Mouse (Mus musculus) left cerebral cortex, adult 9 months (tissue): Measurements from ENCODE around the gene Guca2a.

Experiments used
- DNase-seq, 2 experiments: peaks; one replicate each; pipeline ENCODE4 v3.0.0; 2022; ENCODE audit warnings: low spot score in 2 of 2

Gene Guca2a

DNA sequence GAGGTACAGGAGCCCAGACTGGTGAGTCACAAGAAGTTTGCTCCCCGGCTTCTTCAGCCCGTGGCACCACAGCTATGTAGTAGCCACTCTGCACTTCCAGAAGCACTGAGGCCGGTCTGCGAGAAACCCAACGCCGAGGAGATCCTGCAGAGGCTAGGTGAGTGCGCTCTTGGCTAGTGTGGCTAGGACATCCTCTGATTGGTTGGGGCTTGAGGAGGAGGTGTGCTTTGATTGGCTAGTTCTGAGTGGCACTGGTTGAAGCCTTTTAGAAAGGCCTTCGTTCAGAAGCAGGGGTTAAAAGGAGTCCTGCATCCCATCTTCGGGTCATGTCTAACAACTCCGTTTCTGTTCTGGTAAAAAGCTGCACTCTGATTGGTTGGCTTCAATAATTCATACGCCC lies 1.2 kb downstream of the Guca2a start:
- no peak for DNase-seq

- no peak for DNase-seq
Measured at GRCm38 (mm10) chr4:119642666-119643065, 5.2 kb downstream of the Guca2a start.

DNA sequence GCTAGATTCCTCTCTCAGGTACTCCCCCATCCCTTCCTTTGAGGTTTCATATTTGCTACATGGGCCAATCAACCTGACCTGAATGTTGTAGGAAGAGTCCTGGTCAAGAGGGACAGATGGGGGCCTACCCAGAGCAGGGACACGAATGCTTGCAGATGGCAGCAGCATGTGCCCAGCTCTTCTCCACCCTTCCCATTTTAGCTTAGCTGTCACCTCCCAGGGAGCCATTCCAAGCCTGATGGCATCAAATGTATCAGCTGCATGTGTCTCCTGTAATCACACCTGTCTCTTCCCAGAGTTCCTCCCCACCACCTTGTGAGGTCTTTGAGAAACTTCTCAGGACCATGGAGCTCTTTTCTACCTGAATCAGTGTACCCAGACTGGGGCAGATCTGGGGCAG lies 19.5 kb downstream of the Guca2a start:
- no peak for DNase-seq

DNA sequence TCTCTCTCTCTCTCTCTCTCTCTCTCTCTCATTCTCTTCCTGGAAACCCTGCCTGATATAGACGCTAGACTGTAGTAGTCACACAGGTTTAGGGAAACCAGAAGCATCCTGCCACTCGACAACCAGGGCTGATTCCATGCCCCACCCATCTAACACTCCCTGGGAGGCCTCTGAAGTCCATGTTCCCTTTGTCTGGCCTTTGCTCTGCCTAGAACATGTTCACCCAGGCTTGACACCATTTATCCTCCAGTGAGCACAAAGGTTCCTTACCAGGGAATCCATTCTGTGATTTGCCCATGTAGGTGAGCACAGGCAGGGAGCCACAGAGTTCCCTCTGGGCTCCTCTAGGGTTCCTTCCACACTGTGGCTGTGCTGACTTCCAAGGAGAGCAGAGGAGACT lies 20.7 kb downstream of the Guca2a start:
- DNase-seq, result no peak

GRCm38 (mm10) chr4:119658731-119659130 lies 21.2 kb downstream of the Guca2a start, which contains the start of gene Guca2b:
Gene Guca2b, minus strand, starts transcription at chr4:119658954.
- DNase-seq, result no peak

DNA sequence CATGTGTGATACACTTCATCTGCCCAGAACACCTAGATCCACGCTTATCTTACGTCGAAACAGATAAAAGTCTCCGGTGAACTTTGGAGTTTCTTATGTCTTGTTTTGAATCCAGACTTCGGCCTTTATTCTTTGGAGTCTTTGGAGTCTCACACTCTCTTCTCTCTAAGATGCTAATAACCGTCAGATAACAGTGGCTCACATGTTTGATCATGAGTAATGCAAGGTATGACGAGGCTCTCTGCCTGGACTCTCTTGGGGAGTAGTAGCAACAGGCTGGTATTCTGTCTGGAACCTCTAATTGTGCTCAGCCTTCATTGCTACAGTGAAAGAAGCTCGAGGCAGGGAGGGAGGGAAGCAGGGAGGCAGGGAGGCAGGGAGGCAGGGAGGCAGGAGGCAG lies 22.5 kb downstream of the Guca2a start:
- DNase-seq, result no peak

GRCm38 (mm10) chr4:119662151-119662550 lies 24.6 kb downstream of the Guca2a start:
- DNase-seq, result no peak

GRCm38 (mm10) chr4:119662976-119663375 lies 25.5 kb downstream of the Guca2a start:
- DNase-seq, result peak in 1 of 2 experiments; percentile 32

DNA sequence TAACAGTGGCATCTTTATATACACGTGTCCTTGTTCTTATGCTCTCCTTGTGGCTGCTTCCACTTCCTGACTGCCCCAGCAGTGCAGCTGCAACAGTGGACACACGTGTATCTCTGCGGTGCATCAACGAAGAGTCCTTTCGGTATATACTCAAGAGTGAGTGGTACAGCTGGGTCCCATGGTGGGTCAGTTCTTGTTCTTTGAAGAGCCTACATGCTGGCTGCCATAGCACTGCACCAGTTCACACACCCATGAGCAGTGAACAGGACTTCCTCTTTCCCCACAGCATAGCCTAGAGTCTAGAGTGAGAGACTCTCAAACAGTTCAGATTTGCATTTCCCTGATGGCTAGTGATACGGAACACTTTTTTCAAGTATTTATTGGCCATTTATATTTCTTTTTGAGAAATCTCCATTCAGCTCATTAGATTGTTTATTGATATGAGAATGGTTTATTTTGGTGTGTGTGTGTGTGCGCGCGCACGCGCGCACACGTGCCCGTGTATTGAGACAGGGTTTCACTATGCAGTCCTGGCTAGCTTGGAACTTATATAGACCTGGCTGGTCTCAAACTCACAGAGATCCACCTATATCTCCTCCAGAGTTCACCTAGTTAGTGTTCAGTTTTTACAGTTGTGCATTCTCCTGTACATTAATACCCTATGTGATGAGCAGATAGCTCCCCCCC lies 26.0 kb downstream of the Guca2a start:
- DNase-seq, result no peak

- DNase-seq, result no peak
Measured at GRCm38 (mm10) chr4:119665166-119665565, 27.7 kb downstream of the Guca2a start.

DNA sequence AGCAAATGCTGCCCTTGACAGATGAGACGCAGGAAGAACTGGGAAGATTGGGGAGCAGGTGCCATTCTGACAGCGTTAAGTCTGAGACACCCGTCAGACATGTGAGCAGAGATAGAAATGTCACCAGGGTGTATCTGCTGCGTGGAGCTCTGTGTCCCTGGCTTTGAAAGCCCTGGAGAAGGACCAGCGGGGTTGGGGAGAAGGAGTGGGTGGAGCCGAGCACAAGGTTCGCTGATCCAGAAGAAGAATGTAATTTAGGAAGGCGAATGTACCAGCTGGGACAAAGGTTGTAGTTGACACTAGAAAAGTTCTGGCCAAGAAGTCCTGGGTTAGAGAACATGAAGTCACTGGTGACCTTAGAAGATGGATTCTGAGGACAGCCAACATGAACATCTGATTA lies 28.6 kb downstream of the Guca2a start:
- no peak for DNase-seq

DNA sequence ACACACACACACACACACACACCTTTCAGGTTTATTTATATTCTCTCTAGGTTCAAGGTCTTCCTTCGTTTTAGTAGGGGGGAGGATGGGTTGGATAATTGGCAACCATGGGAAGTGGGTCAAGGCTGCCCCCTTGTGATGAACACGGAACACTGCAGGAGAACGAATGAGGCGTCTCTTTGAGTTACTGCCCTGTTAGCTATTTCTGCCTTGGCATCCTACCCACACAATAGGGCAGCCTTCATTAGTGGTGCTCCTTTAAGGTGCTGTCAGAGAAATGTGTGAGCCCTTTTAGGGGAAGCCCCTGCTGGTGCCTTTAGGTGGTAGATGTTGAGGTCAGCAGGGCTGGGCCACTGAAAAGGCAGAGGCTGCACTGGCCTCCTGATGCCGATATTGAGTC lies 29.9 kb downstream of the Guca2a start:
- no peak for DNase-seq

DNA sequence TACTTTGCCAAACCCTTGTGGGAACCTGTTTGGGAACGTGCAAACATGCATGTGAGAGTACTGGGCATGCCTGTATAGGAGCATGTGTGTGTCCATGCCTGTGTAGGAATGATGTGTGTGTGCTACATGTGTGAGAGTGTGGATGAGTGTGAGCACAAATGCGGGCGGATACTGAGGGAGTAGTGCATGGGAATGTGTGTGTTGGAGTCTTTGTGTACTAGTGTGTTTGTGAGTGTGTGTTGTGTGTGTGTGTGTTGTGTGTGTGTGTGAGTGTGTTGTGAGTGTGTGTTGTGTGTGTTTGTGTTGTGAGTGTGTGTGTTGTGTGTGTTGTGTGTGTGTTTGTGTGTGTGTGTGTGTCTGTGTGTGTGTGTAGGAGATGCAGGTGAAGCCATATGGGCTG lies 30.7 kb downstream of the Guca2a start:
- DNase-seq, result no peak

DNA sequence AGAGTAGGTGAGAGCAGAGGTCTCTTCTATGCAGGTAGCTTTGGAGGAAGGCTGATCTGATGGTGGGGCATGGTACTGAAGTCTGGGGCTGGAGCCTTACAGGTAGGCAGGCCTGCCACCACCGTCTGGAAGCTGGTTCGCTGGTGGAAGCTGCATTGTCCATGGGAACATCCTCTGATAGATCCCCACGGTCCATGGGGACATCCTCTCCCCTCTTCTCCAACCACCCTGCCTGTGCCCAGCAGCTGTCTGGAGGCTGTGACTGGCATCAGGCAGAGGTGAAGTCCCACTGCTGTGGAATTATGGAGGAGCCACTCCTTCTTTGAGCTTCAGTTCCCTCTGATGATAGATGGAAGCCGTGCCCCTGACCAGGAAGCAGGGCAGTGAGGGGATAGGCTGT lies 31.1 kb downstream of the Guca2a start:
- DNase-seq, result no peak

GRCm38 (mm10) chr4:119669356-119670209 lies 32.1 kb downstream of the Guca2a start:
- no peak for DNase-seq

DNA sequence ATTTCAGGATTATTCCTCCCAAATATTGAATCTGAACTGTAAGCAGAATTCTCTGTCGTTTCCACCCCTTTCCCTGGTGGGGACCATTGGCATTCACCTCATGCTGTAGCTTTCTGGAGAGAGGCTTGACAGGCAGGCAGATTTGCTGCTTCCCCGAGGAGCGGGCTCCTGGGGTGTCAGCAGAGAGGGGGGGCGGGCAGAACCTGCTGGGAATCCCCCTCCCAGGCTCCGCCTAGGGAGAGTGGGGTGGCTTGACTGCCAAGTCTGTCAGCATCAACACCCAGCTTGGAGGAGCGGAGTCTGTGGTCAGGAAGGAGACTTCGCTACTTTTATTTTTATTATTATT lies 32.7 kb downstream of the Guca2a start:
- DNase-seq, result no peak

- DNase-seq, result no peak
Measured at GRCm38 (mm10) chr4:119670736-119671135, 33.2 kb downstream of the Guca2a start.

DNA sequence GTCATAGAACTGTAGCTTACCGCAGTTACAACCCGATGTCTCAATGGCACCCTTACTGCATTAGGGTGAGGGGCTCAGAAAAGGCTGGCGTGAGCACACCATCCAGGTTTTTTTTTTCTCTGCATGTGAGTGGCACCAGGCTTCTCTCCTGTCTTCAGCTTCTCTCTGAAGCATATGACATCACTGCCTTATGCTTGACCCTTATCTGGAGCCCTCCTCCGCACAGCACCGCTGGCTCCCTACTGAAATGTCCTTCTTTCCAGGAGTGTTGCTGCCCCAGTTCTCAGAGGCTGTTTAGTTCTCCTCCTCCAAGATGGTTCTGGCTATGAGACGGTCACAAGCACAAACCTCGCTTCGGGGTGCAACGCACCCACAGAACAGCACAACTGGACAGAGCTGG lies 33.7 kb downstream of the Guca2a start:
- no peak for DNase-seq

- DNase-seq, result peak in 1 of 2 experiments; percentile 25
Measured at GRCm38 (mm10) chr4:119672685-119673084, 35.2 kb downstream of the Guca2a start.

DNA sequence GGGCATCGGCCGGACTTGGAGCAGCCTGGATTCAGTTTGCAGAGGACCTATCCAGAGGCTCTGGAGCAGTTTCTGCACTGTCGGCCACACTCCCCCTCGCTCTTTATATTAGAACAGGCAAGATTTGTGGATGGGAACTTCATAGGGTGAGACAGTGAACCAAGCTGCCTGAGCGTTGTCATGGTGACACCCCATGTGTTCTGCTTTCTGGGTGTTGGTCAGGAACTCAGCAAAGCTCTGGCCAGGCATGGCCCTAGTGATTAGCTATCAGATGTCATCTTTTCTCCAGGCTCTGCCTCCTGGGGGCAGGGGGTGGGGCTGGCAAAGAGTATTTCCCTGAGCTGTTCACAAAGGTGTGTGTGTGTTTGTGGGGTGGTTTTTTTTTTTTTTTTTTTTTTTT lies 45.1 kb downstream of the Guca2a start:
- no peak for DNase-seq

DNA sequence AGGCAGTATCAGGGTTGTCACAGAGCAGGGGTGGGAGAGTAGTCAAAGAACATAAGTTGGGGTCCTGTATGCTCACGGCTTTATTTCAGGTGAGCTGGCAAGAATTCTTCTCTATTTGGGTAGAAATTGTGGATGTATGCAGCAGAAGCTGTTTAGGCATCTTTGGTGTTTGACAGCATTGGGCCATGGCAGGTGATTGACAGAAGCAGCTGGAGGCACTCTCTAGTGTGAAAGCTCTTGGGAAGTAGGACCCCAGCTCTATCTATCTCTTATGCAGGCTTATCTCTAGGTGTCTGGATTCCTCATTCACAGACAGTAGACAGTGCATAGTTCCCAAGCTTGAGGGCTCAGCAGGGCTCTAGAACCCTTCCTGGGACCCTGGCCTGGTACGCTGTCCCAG lies 48.2 kb downstream of the Guca2a start:
- no peak for DNase-seq
